Mouse (Mus musculus) hematopoietic stem cell, adult 5-6 weeks (primary cell): ENCODE data around the gene Cse1l. TPM values are rescaled to one million over a fixed set of nuclear protein-coding genes. Genes with fewer than 3 reads are reported as not detected.

Source experiments
- ATAC-seq, 2 experiments: fragments of 125-278 bp in 1 of 2; replicated peaks in 1 of 2; 2 replicates each; pipeline ENCODE4 v1.8.0; 2016 to 2017; ENCODE audit warnings: inconsistent platforms in 2 of 2, mild to moderate bottlenecking in 2 of 2, moderate number of reproducible peaks in 2 of 2, low read depth in 1 of 2, moderate TSS enrichment in 1 of 2; ENCODE audit not compliant: low FRiP score in 2 of 2, poor library complexity in 2 of 2, severe bottlenecking in 2 of 2, insufficient read depth in 1 of 2, low TSS enrichment in 1 of 2
- total RNA-seq: library from RNA; stranded (forward); fragments of 172-1452, 232-1000 nt; gene quantifications from 2 replicates; pipeline ENCODE4 v1.2.3, GENCODE M21; 2017

The Cse1l gene
- total RNA-seq, 1 experiment from 2014 or later, result 133 TPM

GRCm38 (mm10) chr2:166896368-166896767 lies 9.5 kb upstream of the Cse1l start:
- ATAC-seq, result no peak

- no peak for ATAC-seq
Measured at GRCm38 (mm10) chr2:166896974-166897373, 8.9 kb upstream of the Cse1l start.

- ATAC-seq, result no peak
Measured at GRCm38 (mm10) chr2:166899161-166899560, 6.7 kb upstream of the Cse1l start.

GRCm38 (mm10) chr2:166899746-166900145 lies 6.1 kb upstream of the Cse1l start:
- no peak for ATAC-seq

GRCm38 (mm10) chr2:166900792-166901505 lies 4.9 kb upstream of the Cse1l start:
- no peak for ATAC-seq

GRCm38 (mm10) chr2:166903719-166904282 lies 2.0 kb upstream of the Cse1l start:
- no peak for ATAC-seq

- no peak for ATAC-seq
Measured at GRCm38 (mm10) chr2:166906523-166907182, 813 bp downstream of the Cse1l start.

- no peak for ATAC-seq
Measured at GRCm38 (mm10) chr2:166909729-166910128, 3.9 kb downstream of the Cse1l start.

GRCm38 (mm10) chr2:166910536-166910935 lies 4.7 kb downstream of the Cse1l start:
- ATAC-seq, result no peak

- ATAC-seq, result no peak
Measured at GRCm38 (mm10) chr2:166923971-166924370, 18.1 kb downstream of the Cse1l start.

GRCm38 (mm10) chr2:166933943-166934342 lies 28.1 kb downstream of the Cse1l start:
- ATAC-seq, result no peak

GRCm38 (mm10) chr2:166934416-166934815 lies 28.6 kb downstream of the Cse1l start:
- ATAC-seq, result no peak

GRCm38 (mm10) chr2:166935582-166935981 lies 29.7 kb downstream of the Cse1l start:
- no peak for ATAC-seq

- no peak for ATAC-seq
Measured at GRCm38 (mm10) chr2:166936166-166936565, 30.3 kb downstream of the Cse1l start.

GRCm38 (mm10) chr2:166943146-166943545 lies 37.3 kb downstream of the Cse1l start:
- no peak for ATAC-seq

GRCm38 (mm10) chr2:166944346-166944745 lies 38.5 kb downstream of the Cse1l start:
- no peak for ATAC-seq

GRCm38 (mm10) chr2:166945456-166945855 lies 39.6 kb downstream of the Cse1l start:
- ATAC-seq, result peak in 1 of 2 experiments; percentile 19; a peak in 2 of 4 replicates

GRCm38 (mm10) chr2:166948246-166948645 lies 42.4 kb downstream of the Cse1l start:
- ATAC-seq, result no peak
